Mouse (Mus musculus) CD8-positive naive resting alpha-beta T cell, adult 2 months (primary cell): ENCODE measurements around the gene Lyl1.

Experiments used
- DNase-seq, 2 experiments: peaks; one replicate each; pipeline ENCODE4 v3.0.0; 2022; ENCODE audit warnings: low read depth in 2 of 2, low spot score in 2 of 2

Lyl1 gene

DNA sequence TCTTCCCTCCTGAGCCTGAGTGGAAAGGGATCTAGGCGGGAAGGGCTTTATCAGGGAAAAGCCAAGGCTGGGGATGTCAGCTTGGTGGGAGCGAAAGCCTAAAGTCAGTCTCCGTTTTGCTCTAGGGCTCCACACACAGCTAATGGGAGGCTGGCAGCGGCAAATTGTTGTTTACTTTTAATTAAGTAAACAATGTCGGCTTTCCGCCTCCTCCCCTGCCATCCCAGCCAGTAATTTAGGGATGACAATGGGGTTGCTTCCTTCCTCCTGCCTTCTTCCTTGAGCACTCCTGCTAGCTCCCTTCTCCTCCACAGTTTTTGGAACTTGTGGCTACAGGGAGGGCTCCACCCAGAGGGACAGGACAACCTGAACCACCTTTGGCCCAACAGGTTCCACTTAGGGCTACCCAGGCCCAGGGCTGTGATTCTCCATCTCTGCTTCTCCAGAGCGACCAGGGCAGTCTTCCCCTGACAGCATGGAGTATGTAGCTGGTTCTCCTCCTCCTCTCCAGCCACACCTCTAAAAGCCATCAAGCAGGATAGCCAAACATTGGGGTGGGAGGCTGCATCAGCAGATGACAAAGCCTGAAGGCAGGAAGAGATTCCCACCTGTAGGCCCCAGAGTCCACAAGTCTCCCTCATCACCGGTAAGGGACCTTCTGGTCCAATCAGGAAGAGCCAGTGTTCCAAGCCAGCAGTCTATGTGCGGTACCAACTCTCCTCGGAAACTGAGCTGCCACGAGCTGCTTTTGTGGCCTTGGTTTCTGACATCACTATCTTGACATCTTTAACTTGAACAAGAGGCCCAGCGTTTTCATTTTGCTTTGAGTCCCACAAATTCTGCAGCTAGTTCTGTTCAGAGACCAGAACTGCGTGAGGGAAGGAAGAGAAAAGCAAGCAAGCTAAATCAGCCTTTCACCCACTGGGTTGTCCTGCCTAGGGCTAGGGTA lies 39.9 kb downstream of the Lyl1 start:
- no peak for DNase-seq

DNA sequence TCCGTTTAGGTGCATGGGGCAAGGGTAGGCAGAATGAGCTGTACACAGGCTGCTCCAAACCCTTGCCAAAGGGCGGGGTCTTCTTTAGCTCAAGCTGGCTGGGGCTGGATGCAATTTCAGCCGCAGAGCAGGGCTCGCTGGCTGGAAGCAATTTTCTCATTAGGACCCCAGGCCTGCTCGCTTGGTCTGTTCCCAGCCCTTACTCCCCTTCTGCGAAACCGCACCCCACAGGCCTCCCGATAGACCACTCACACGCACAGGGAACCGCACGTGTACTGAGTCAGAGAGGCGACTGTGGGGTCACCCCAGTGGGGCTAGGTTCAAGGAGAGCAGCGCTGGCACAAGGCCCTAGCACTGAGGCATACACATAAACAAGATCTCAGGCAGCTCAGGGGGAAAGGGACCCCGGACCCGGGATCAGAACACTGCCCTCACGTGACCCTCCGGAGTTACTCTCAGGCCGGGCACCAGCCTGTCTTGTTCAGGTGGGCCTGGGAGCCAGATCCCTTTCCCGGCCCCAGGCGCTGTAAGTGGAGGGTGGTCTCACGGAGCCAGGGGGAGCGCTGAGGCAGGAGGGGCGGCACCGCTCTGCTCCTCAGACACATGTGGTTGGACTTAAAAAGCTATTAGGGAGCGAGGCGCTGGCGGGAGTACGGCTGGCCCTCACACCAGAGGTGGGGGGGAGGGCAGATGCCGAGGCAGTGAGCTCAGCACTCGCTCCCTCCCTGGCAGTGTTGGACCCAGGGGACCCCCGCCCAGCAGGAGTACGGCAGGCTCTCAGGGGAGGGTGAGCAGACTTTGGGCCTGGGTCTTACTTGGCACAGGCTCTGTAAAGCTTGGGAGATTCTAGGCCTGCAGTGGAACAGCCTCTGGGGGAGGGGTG lies 41.2 kb downstream of the Lyl1 start:
- no peak for DNase-seq

DNA sequence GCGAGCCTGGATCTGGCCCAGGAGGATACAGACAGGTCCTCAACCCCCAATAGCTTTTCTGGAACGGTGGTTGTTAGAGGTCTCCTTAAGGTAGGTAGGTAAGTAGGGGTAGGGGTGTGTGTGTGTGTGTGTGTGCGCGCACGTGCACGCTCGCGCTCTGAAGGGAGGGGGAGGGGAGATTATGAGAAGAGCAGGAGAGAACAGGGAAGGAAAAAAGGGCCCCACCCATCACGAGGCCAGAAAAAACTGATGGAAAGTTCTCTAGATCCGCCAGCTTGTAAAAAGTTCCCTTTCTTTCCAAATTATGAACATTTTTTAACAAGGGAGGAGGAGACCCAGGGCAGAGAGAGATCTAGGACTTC lies 41.8 kb downstream of the Lyl1 start:
- no peak for DNase-seq

DNA sequence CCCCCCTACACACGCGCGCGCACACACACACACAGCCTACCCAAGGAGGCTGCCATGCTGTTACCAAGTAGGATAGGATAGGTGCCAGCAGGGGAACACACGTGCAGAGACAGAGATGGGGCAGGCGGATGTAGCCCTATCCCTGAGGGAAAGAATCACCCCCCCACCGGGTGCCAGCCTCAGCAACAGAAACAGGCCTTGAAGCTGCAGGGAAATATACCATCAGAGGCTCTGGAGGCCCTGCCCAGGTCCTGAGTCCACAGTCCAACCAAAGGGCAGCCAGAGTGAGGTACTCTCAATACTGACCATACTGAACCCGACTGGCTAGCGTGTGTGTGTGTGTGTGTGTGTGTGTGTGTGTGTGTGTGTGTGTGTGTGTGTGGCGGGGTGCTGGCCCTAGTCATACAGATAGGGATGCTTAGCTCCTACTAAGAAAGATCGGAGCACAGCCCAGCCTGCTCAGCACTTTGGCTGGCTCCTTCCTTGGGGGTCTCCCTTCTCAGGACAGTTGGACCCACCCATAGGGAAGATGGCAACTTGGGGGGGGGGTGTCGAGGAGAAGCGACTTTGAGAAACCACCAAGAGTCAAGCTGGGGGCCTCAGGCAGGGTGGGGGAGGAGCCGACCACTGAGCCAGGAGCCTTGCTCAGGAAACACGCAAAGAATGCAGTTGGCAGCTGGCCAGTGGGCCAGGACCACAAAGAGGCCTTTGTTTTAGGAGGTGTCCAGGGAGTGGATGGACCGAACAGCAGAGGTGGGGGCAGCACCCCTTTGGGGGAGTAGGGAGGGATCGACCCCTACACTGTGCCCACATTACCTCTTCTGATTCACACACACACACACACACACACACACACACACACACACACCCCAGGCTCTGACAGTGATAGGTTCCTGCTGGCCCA lies 42.5 kb downstream of the Lyl1 start:
- no peak for DNase-seq

DNA sequence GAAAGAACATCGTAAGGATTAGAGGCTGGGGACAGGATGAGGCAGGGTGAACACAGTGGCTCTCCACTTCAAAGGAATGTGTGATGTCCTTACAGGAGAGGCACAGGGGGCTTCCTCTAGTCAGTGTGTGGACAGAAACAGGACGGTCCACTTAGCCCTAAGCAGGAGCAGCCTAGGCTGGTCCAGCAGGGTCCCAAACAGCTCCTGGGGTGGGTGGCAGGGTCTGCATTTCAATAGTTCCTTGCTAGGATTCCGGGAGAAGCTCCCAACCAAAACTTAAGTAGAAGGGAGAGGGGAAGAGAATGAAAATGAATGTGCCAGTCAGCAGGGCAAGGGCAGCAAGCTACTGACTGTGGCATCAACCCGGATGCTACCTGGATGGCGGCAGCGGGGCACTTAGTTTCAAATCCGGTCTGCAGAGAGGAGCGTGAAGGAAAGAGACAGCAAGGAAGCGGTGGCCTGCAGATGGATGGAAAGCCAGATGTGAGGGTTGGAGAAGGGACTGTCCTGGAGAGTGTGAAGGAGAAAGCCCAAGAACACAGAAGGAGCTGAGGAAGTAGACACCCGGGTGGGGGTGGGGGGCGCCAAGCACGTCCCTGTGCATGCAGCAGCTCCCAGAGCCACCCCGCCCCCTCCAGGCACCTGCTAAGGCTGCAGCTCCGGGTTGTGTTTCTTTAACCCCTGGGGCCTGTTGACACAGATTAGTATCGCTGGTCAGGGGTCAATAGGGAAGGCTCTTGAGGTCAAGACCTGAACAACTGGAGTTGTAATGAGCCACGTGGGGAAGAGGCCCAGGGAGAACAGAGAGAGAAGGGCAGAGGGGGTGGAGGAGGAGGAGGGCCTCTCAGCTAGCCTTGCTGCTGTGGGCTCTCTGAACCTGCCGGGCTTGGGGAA lies 44.0 kb downstream of the Lyl1 start:
- no peak for DNase-seq

DNA sequence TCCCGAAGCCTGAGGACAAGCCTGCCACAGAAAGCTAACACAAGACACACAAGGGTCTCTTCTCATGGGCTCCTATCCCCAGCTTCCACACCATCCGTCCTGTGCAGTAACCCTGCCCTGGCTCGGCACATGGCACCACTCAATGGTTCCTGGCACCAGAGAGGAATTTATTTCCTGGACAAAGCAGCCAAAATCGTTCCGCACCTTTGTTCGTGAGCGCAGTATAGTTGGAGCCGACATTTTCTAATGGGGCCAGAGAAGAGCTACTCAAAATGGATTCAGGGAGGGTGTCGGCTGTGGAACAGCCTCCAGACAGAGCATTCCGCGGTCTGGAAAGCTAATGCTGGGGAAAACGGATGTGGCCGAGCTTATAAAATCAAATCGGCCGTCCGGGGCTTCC lies 48.3 kb downstream of the Lyl1 start:
- DNase-seq = no peak

DNA sequence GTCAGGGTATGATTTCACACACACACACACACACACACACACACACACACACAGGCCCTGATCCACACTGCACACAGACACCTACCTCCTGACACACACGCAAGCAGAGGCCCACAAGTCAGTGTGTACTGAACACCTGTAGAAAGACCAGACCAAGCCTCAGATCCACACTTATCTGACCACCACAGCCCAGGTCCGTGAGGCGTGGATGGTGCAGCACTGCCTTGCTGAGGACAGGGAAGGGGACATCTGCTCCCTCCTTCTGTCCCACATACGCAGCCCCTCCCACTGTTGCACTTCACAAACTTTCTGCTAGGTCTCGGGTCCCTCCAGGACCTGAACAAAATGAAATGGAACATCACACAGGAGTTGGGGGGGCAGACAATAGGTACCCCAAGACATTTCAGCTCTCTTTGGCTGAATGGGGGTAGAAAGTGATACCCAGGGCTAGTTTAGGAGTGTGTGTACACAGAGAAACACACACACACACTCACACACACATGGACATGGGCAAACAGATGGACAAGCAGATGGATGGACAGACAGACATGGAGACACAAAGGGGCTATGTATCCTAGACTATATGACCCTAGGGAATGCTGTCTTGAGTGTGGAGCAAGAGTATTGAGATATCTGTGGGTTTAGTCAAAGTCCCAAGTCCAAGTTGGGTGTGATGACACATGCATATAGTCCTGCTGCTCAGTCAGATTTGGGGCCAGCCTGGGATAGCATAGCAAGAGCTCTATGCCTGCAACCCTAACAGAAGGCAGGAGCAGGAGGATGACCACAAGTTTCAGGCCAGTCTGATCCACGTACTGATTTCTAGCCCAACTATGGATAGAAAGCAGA lies 51.7 kb downstream of the Lyl1 start:
- no peak for DNase-seq
